Mouse (Mus musculus) testis, adult 2 months (tissue): ENCODE results near the gene Atp8a2. TPM values are rescaled to one million over a fixed set of nuclear protein-coding genes. Genes with fewer than 3 reads are reported as not detected.

Experiments used
- H3K27ac ChIP-seq: fragments of 200-500 bp; 2 replicates; pipeline ENCODE4 v1.5.1; 2012; ENCODE audit warnings: low read depth, low read length; ENCODE audit not compliant: control insufficient read depth, insufficient read depth
- H3K27me3 ChIP-seq: fragments of 200-500 bp; 2 replicates; pipeline ENCODE4 v1.6.1; 2012; ENCODE audit warnings: mild to moderate bottlenecking, low read length, moderate library complexity; ENCODE audit not compliant: control insufficient read depth, insufficient read depth
- H3K36me3 ChIP-seq: fragments of 200-500 bp; 2 replicates; pipeline ENCODE4 v1.6.1; 2012; ENCODE audit warnings: mild to moderate bottlenecking, low read length; ENCODE audit not compliant: control insufficient read depth, insufficient read depth
- H3K4me1 ChIP-seq: fragments of 200-500 bp; 2 replicates; pipeline ENCODE4 v1.6.1; 2012; ENCODE audit warnings: low read length; ENCODE audit not compliant: control insufficient read depth, insufficient read depth
- H3K4me3 ChIP-seq: fragments of 200-500 bp; 2 replicates; pipeline ENCODE4 v1.5.1; 2012; ENCODE audit warnings: low read depth, mild to moderate bottlenecking, low read length, moderate library complexity, mixed read lengths; ENCODE audit not compliant: control insufficient read depth
- CTCF ChIP-seq: fragments of 200-500 bp; IDR thresholded peaks from 2 replicates; pipeline ENCODE4 v1.5.1; 2012; ENCODE audit warnings: low read depth, mild to moderate bottlenecking, inconsistent platforms, low read length, moderate library complexity; ENCODE audit not compliant: control insufficient read depth, insufficient read depth, insufficient replicate concordance
- POLR2A ChIP-seq: fragments of 200-500 bp; IDR thresholded peaks from 2 replicates; pipeline ENCODE4 v1.6.1; 2012; ENCODE audit warnings: low read depth, mild to moderate bottlenecking, inconsistent platforms, low read length, moderate library complexity; ENCODE audit not compliant: control insufficient read depth
- polyA plus RNA-seq: library from polyadenylated mRNA; depleted of rRNA; stranded (reverse); fragments of >200 nt; gene quantifications from 2 replicates; pipeline ENCODE4 v1.2.3, GENCODE M21; 2012

The Atp8a2 gene
- polyA plus RNA-seq, 1 experiment, result 18.8 TPM

- Histone ChIP-seq H3K4me1 (peaks cover 13% of the 10 kb centered on the region), H3K27ac (no peak overlapping the region), H3K4me3 (peak overlapping the region; percentile 77), H3K36me3 (no peaks in the 10 kb centered on the region), H3K27me3 (no peaks in the 10 kb centered on the region)
- TF ChIP-seq CTCF (no peak), POLR2A (no peak)
These were observed 566.9 kb downstream of the Atp8a2 start for GRCm38 (mm10) chr14:59630096-59630495.

GRCm38 (mm10) chr14:59629308-59629707 lies 567.7 kb downstream of the Atp8a2 start:
- H3K4me1 ChIP-seq, result peaks cover 17% of the 10 kb centered on the region
- no peaks in the 10 kb centered on the region for H3K36me3 ChIP-seq
- H3K4me3 ChIP-seq, result peak overlapping the region; percentile 77
- H3K27me3 ChIP-seq, result no peaks in the 10 kb centered on the region
- no peak overlapping the region for H3K27ac ChIP-seq
- TF ChIP-seq POLR2A (peak; percentile 64; the same call in 1 of the 2 replicates), CTCF (no peak)

- no peaks in the 10 kb centered on the region for H3K27me3 ChIP-seq
- no peak overlapping the region for H3K4me3 ChIP-seq
- TF ChIP-seq CTCF, result no peak
- no peak for TF ChIP-seq POLR2A
- H3K4me1 ChIP-seq, result peaks cover 17% of the 10 kb centered on the region
- H3K27ac ChIP-seq, result no peak overlapping the region
- H3K36me3 ChIP-seq, result no peaks in the 10 kb centered on the region
These were observed 569.2 kb downstream of the Atp8a2 start for GRCm38 (mm10) chr14:59627823-59628222.

- H3K27ac ChIP-seq, result no peak overlapping the region
- peaks cover 17% of the 10 kb centered on the region for H3K4me1 ChIP-seq
- TF ChIP-seq POLR2A, result no peak
- H3K27me3 ChIP-seq, result no peaks in the 10 kb centered on the region
- H3K36me3 ChIP-seq, result no peaks in the 10 kb centered on the region
- no peak overlapping the region for H3K4me3 ChIP-seq
These were observed 569.8 kb downstream of the Atp8a2 start for GRCm38 (mm10) chr14:59627142-59627680.

GRCm38 (mm10) chr14:59626711-59627110 lies 570.3 kb downstream of the Atp8a2 start:
- Histone ChIP-seq H3K36me3 (no peaks in the 10 kb centered on the region), H3K4me1 (peaks cover 17% of the 10 kb centered on the region), H3K4me3 (no peak overlapping the region), H3K27ac (no peak overlapping the region), H3K27me3 (no peaks in the 10 kb centered on the region)
- no peak for TF ChIP-seq POLR2A
- no peak for TF ChIP-seq CTCF

- Histone ChIP-seq H3K4me3 (peak overlapping the region; percentile 63), H3K4me1 (peaks cover 17% of the 10 kb centered on the region), H3K27ac (no peak overlapping the region), H3K36me3 (no peaks in the 10 kb centered on the region), H3K27me3 (no peaks in the 10 kb centered on the region)
- TF ChIP-seq CTCF, result no peak
- TF ChIP-seq POLR2A, result no peak
These were observed 571.1 kb downstream of the Atp8a2 start for GRCm38 (mm10) chr14:59625806-59626364.

GRCm38 (mm10) chr14:59625158-59625805 lies 571.7 kb downstream of the Atp8a2 start, which contains the start of gene Shisa2:
Gene Shisa2 (plus strand): TSS chr14:59625308.
- Histone ChIP-seq H3K4me1 (peaks cover 17% of the 10 kb centered on the region), H3K27me3 (no peaks in the 10 kb centered on the region), H3K4me3 (peak within 1 kb of the TSS; percentile 63), H3K27ac (no peak within 1 kb of the TSS), H3K36me3 (no peaks in the 10 kb centered on the region)
- TF ChIP-seq CTCF (0 out of 2 replicates have a peak, but pooled peaks have one; percentile 12), POLR2A (no peak)
